Mouse (Mus musculus) right cerebral cortex, postnatal 4 days (tissue): ENCODE data around the gene Tbc1d1.
A peak's percentile ranks its signal among the peaks of the same experiment; 100 is the strongest.
"Not testable (repeated sequence)": the region's sequence is repeated elsewhere in the genome, so short reads cannot be mapped to it uniquely, and the experiment has no call there.

Experiments
- DNase-seq: peaks from one replicate; pipeline ENCODE4 v3.0.0-alpha.2; 2022

Gene Tbc1d1

GRCm38 (mm10) chr5:64325741-64326355 is 169.7 kb downstream of the Tbc1d1 start:
- DNase-seq, result no peak

GRCm38 (mm10) chr5:64326427-64327181 is 170.5 kb downstream of the Tbc1d1 start:
- no peak for DNase-seq

GRCm38 (mm10) chr5:64327212-64327902 is 171.3 kb downstream of the Tbc1d1 start:
- no peak for DNase-seq

- DNase-seq, result peak; percentile 53
These were observed 180.8 kb downstream of the Tbc1d1 start for GRCm38 (mm10) chr5:64336767-64337408.

GRCm38 (mm10) chr5:64338795-64339194 is 182.7 kb downstream of the Tbc1d1 start:
- not testable (repeated sequence) for DNase-seq

GRCm38 (mm10) chr5:64340366-64340765 is 184.3 kb downstream of the Tbc1d1 start:
- DNase-seq, result no peak

- no peak for DNase-seq
These were observed 185.6 kb downstream of the Tbc1d1 start for GRCm38 (mm10) chr5:64341671-64342070.

GRCm38 (mm10) chr5:64342138-64342537 is 186.0 kb downstream of the Tbc1d1 start:
- DNase-seq, result no peak

GRCm38 (mm10) chr5:64343972-64344700 is 188.0 kb downstream of the Tbc1d1 start:
- DNase-seq, result no peak

GRCm38 (mm10) chr5:64345181-64345735 is 189.2 kb downstream of the Tbc1d1 start:
- DNase-seq, result no peak

- DNase-seq, result no peak
These were observed 189.7 kb downstream of the Tbc1d1 start for GRCm38 (mm10) chr5:64345761-64346160.

- no peak for DNase-seq
These were observed 190.3 kb downstream of the Tbc1d1 start for GRCm38 (mm10) chr5:64346343-64346885.

- DNase-seq, result no peak
These were observed 192.1 kb downstream of the Tbc1d1 start for GRCm38 (mm10) chr5:64348166-64348565.

- DNase-seq, result no peak
These were observed 192.7 kb downstream of the Tbc1d1 start for GRCm38 (mm10) chr5:64348780-64349179.

GRCm38 (mm10) chr5:64351968-64352367 is 195.9 kb downstream of the Tbc1d1 start:
- DNase-seq, result no peak

GRCm38 (mm10) chr5:64358639-64359584 is 202.8 kb downstream of the Tbc1d1 start:
- DNase-seq, result no peak

GRCm38 (mm10) chr5:64360147-64360875 is 204.2 kb downstream of the Tbc1d1 start:
- DNase-seq, result no peak

- not testable (repeated sequence) for DNase-seq
These were observed 204.8 kb downstream of the Tbc1d1 start for GRCm38 (mm10) chr5:64360876-64361268.

- DNase-seq, result no peak
These were observed 207.8 kb downstream of the Tbc1d1 start for GRCm38 (mm10) chr5:64363859-64364406.
